Mouse (Mus musculus): ENCODE data around the gene Acox3.

Gene Acox3

GRCm38 (mm10) chr5:35652872-35653271 lies 70.0 kb downstream of the Acox3 start:
- H3K4me3 ChIP-seq (replicated peaks; ENCODE audit: low read length), result no peak overlapping the region
- H3K4me1 ChIP-seq (replicated peaks; ENCODE audit: low read depth, low read length), result peaks cover 9% of the 10 kb centered on the region; the same call in 1 of the 2 replicates
- no peaks in the 10 kb centered on the region for H3K9me3 ChIP-seq (ENCODE audit: low read length)
- no peaks in the 10 kb centered on the region for H3K27me3 ChIP-seq (ENCODE audit: insufficient read depth, low read length)
- no peaks in the 10 kb centered on the region for H3K36me3 ChIP-seq (ENCODE audit: insufficient read depth, low read length)
- TF ChIP-seq CTCF (conservative IDR thresholded peaks at IDR 0.05; ENCODE audit: low read length) (peak; percentile 32; the same call in 1 of the 2 replicates), POU5F1 (IDR thresholded peaks at IDR 0.05; ENCODE audit: borderline replicate concordance, low read length) (no peak)

GRCm38 (mm10) chr5:35653743-35654395 lies 71.0 kb downstream of the Acox3 start:
- TF ChIP-seq POU5F1 (IDR thresholded peaks at IDR 0.05; ENCODE audit: borderline replicate concordance, low read length), result no peak
- TF ChIP-seq CTCF (conservative IDR thresholded peaks at IDR 0.05; ENCODE audit: low read length), result no peak
- TF ChIP-seq NANOG (IDR thresholded peaks at IDR 0.05; ENCODE audit: borderline replicate concordance, low read length), result no peak
- H3K27me3 ChIP-seq (ENCODE audit: insufficient read depth, low read length), result 0 out of 2 replicates have a peak, but pooled peaks cover 4% of the 10 kb centered on the region
- no peaks in the 10 kb centered on the region for H3K9me3 ChIP-seq (ENCODE audit: low read length)
- H3K4me1 ChIP-seq (replicated peaks; ENCODE audit: low read depth, low read length), result peaks cover 9% of the 10 kb centered on the region; the same call in 1 of the 2 replicates
- H3K36me3 ChIP-seq (ENCODE audit: insufficient read depth, low read length), result no peaks in the 10 kb centered on the region
- H3K4me3 ChIP-seq (replicated peaks; ENCODE audit: low read length), result no peak overlapping the region

- Histone ChIP-seq H3K27me3 (ENCODE audit: insufficient read depth, low read length) (peaks cover 10% of the 10 kb centered on the region; the same call in 1 of the 2 replicates), H3K4me1 (replicated peaks; ENCODE audit: low read depth, low read length) (peaks cover 9% of the 10 kb centered on the region; the same call in 1 of the 2 replicates), H3K36me3 (ENCODE audit: insufficient read depth, low read length) (no peaks in the 10 kb centered on the region), H3K9me3 (ENCODE audit: low read length) (no peaks in the 10 kb centered on the region), H3K4me3 (replicated peaks; ENCODE audit: low read length) (no peak overlapping the region)
- TF ChIP-seq CTCF (conservative IDR thresholded peaks at IDR 0.05; ENCODE audit: low read length) (peak; percentile 62), NANOG (IDR thresholded peaks at IDR 0.05; ENCODE audit: borderline replicate concordance, low read length) (no peak), POU5F1 (IDR thresholded peaks at IDR 0.05; ENCODE audit: borderline replicate concordance, low read length) (no peak)
Observed at GRCm38 (mm10) chr5:35655753-35656485, 73.1 kb downstream of the Acox3 start.

GRCm38 (mm10) chr5:35659503-35659902 lies 76.7 kb downstream of the Acox3 start:
- no peak overlapping the region for H3K4me3 ChIP-seq (replicated peaks; ENCODE audit: low read length)
- peaks cover 17% of the 10 kb centered on the region; the same call in 1 of the 2 replicates for H3K27me3 ChIP-seq (ENCODE audit: insufficient read depth, low read length)
- H3K9me3 ChIP-seq (ENCODE audit: low read length), result no peaks in the 10 kb centered on the region
- TF ChIP-seq NANOG (IDR thresholded peaks at IDR 0.05; ENCODE audit: borderline replicate concordance, low read length) (no peak), CTCF (conservative IDR thresholded peaks at IDR 0.05; ENCODE audit: low read length) (no peak), POU5F1 (IDR thresholded peaks at IDR 0.05; ENCODE audit: borderline replicate concordance, low read length) (no peak)
- no peaks in the 10 kb centered on the region for H3K4me1 ChIP-seq (replicated peaks; ENCODE audit: low read depth, low read length)
- no peaks in the 10 kb centered on the region for H3K36me3 ChIP-seq (ENCODE audit: insufficient read depth, low read length)

GRCm38 (mm10) chr5:35661210-35661609 lies 78.4 kb downstream of the Acox3 start:
- TF ChIP-seq POU5F1 (IDR thresholded peaks at IDR 0.05; ENCODE audit: borderline replicate concordance, low read length) (no peak), NANOG (IDR thresholded peaks at IDR 0.05; ENCODE audit: borderline replicate concordance, low read length) (no peak), CTCF (conservative IDR thresholded peaks at IDR 0.05; ENCODE audit: low read length) (no peak)
- Histone ChIP-seq H3K9me3 (ENCODE audit: low read length) (no peaks in the 10 kb centered on the region), H3K27me3 (ENCODE audit: insufficient read depth, low read length) (peaks cover 17% of the 10 kb centered on the region; the same call in 1 of the 2 replicates), H3K4me1 (replicated peaks; ENCODE audit: low read depth, low read length) (no peaks in the 10 kb centered on the region), H3K4me3 (replicated peaks; ENCODE audit: low read length) (no peak overlapping the region), H3K36me3 (ENCODE audit: insufficient read depth, low read length) (no peaks in the 10 kb centered on the region)

- TF ChIP-seq POU5F1 (IDR thresholded peaks at IDR 0.05; ENCODE audit: borderline replicate concordance, low read length) (no peak), NANOG (IDR thresholded peaks at IDR 0.05; ENCODE audit: borderline replicate concordance, low read length) (no peak), CTCF (conservative IDR thresholded peaks at IDR 0.05; ENCODE audit: low read length) (no peak)
- Histone ChIP-seq H3K9me3 (ENCODE audit: low read length) (no peaks in the 10 kb centered on the region), H3K27me3 (ENCODE audit: insufficient read depth, low read length) (peaks cover 17% of the 10 kb centered on the region; the same call in 1 of the 2 replicates), H3K4me1 (replicated peaks; ENCODE audit: low read depth, low read length) (no peaks in the 10 kb centered on the region), H3K4me3 (replicated peaks; ENCODE audit: low read length) (no peak overlapping the region), H3K36me3 (ENCODE audit: insufficient read depth, low read length) (no peaks in the 10 kb centered on the region)
Observed at GRCm38 (mm10) chr5:35662021-35662545, 79.2 kb downstream of the Acox3 start.
